Mouse (Mus musculus) stomach, embryonic 14.5 days (tissue): ENCODE results near the gene Lrtm2. TPM values are rescaled to one million over a fixed set of nuclear protein-coding genes. Genes with fewer than 3 reads are reported as not detected.

Experiments
- ATAC-seq: fragments of 200-750 bp; cut with Nextera tagmentation; 2 replicates; pipeline ENCODE4 v1.8.0; 2017; ENCODE audit warnings: low read depth, moderate TSS enrichment; ENCODE audit not compliant: insufficient number of reproducible peaks, insufficient read depth, low FRiP score
- H3K27ac ChIP-seq: fragments of 300-500 bp; sonication (generic); 2 replicates; pipeline ENCODE4 v1.5.1; 2014; ENCODE audit warnings: mild to moderate bottlenecking, low read length, moderate library complexity, mixed read lengths
- H3K27me3 ChIP-seq: fragments of 300-500 bp; sonication (generic); 2 replicates; pipeline ENCODE4 v1.6.1; 2014; ENCODE audit warnings: low read length, control low read depth, mixed read lengths; ENCODE audit not compliant: control insufficient read depth, insufficient read depth
- H3K36me3 ChIP-seq: fragments of 300-500 bp; sonication (generic); 2 replicates; pipeline ENCODE4 v1.6.1; 2014; ENCODE audit warnings: mild to moderate bottlenecking, control low read depth, low read length, moderate library complexity, mixed read lengths; ENCODE audit not compliant: control insufficient read depth, insufficient read depth
- H3K4me1 ChIP-seq: fragments of 300-500 bp; sonication (generic); 2 replicates; pipeline ENCODE4 v1.6.1; 2014; ENCODE audit warnings: low read length, control low read depth, mixed read lengths; ENCODE audit not compliant: control insufficient read depth, insufficient read depth
- H3K4me2 ChIP-seq: fragments of 300-500 bp; sonication (generic); replicated peaks from 2 replicates; pipeline ENCODE4 v1.6.1; 2014; ENCODE audit warnings: low read depth, low read length, control low read depth
- H3K4me3 ChIP-seq: fragments of 300-500 bp; sonication (generic); 2 replicates; pipeline ENCODE4 v1.5.1; 2014; ENCODE audit warnings: low read depth, low read length, control low read depth
- H3K9ac ChIP-seq: fragments of 300-500 bp; sonication (generic); replicated peaks from 2 replicates; pipeline ENCODE4 v1.6.1; 2014; ENCODE audit warnings: low read depth, mild to moderate bottlenecking, control low read depth, low read length, moderate library complexity, mixed read lengths
- H3K9me3 ChIP-seq: fragments of 300-500 bp; sonication (generic); 2 replicates; pipeline ENCODE4 v1.6.1; 2016; ENCODE audit warnings: low read depth, low read length, control low read depth; ENCODE audit not compliant: control insufficient read depth
- WGBS: fragments of 180-500 bp; shearing (Covaris S2); extraction: QIAGEN DNeasy Blood & Tissue Kit; methylation state at CpG from one replicate; pipeline ENCODE4 v1.1.7; 2014; 5-methylcytosine and 5-hydroxymethylcytosine counted together
- polyA plus RNA-seq: library from polyadenylated mRNA; unstranded; fragments of >200 nt; fragmentation: Nextera tagmentation; extraction: Ambion mirVana; gene quantifications from 2 replicates; pipeline ENCODE4 v1.2.1, GENCODE M21; 2014

The Lrtm2 gene
- polyA plus RNA-seq, 1 experiment from 2014 or later, result 0.23 TPM

DNA sequence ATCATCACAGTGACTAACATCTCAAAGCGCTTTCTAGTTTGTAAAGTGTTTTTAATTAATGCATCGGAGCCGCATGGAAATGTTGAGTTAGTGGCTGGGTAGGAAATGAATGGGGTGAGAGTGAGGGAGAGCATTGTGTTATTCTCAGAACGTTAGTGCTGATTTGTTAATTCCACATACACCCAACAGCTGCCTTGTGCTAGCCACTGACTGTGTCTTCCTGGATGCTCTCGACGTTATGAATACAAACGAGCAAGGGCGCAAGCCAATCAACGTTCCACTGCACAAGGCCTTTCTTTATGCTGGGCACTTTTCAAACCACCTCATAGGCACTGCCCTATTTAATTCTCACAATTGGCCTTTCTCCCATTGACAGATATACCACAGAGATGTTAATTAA lies 11.8 kb downstream of the Lrtm2 start:
- Histone ChIP-seq H3K27me3 (no peaks in the 10 kb centered on the region), H3K9me3 (no peaks in the 10 kb centered on the region), H3K4me2 (no peak overlapping the region), H3K9ac (no peak overlapping the region), H3K4me3 (no peak overlapping the region), H3K36me3 (no peaks in the 10 kb centered on the region), H3K27ac (no peak overlapping the region), H3K4me1 (no peaks in the 10 kb centered on the region)
- no peak for ATAC-seq
- WGBS, result 87% methylated on average over 9 of the region's 9 CpGs

DNA sequence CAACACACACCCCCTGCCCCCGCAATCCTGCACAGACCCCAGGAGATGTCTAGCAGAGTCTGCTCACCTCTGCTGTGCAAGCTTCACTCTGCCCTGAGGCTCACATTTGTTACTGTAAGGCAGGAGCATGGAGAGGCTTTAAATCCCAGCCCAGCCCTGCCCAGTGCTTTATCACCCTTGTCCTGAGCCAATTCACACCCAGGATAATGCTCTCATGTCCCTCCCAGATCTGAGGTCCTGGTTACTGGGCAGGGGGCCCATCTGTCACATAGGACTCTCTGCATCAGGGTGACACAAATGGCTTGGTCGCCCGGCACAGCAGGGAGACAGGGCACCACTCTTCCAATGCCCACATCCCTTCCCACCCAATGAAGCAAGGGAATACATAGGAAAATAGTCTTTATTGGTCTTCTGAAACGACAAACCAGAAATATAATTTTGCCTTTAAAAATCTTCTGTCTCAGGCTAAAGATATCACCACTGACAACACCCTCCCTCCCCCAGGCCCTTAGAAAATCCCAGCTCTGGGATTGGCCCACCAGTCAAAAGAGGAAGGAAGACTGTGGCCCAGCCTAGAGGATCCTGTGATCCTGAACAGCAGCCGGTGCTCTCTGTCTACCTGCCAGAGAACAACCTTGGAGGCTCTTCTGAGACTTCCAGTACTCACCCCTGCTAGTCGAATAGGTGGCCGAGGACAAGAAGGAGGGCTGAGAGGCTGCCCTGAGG lies 15.7 kb downstream of the Lrtm2 start:
- WGBS, result 39% methylated on average over 7 of the region's 7 CpGs
- Histone ChIP-seq H3K27ac (no peak overlapping the region), H3K4me3 (no peak overlapping the region), H3K36me3 (no peaks in the 10 kb centered on the region), H3K4me1 (no peaks in the 10 kb centered on the region), H3K9ac (no peak overlapping the region), H3K27me3 (no peaks in the 10 kb centered on the region), H3K4me2 (no peak overlapping the region), H3K9me3 (no peaks in the 10 kb centered on the region)
- ATAC-seq, result no peak

DNA sequence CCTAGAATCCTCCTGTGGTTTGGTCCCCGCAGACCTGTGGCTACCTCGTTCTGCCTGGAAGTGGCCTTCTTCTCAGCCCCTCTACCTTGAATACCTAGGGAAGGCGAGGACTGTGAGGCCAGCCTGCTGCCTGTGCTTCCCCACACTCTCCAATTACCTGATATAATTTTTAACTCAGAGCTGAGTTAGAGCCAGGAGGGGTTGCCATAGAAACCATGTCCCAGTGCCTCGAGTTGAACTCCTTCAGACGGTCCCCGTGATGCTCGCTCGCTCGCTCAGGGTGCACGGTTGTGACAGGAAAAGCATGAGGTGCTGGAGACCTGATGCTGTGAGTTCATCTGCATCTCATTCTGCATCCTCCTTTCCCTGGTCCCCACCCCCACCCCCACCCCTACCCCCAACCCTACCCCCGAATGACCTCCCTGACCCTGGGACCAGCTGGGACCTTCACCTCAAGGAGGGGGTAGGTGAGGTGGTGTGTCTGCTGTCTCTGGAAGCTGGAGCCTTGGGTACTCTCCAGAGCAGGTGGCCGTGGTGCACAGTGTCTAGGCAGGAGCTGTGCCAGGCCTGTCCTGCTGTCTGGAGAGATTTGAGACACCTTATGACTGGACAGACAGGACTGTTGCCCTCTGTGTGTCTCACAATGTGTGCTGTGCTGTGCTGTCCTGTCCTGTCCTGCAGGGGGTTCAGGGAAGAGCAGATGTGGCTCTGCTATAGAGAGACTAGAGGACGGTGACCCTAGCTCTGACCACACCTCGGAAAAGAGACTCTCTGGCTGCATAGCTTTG lies 16.8 kb downstream of the Lrtm2 start:
- Histone ChIP-seq H3K27ac (no peak overlapping the region), H3K4me2 (no peak overlapping the region), H3K9ac (no peak overlapping the region), H3K4me3 (no peak overlapping the region), H3K36me3 (no peaks in the 10 kb centered on the region), H3K27me3 (no peaks in the 10 kb centered on the region), H3K4me1 (no peaks in the 10 kb centered on the region), H3K9me3 (no peaks in the 10 kb centered on the region)
- 48% methylated on average over 14 of the region's 14 CpGs for WGBS
- no peak for ATAC-seq

DNA sequence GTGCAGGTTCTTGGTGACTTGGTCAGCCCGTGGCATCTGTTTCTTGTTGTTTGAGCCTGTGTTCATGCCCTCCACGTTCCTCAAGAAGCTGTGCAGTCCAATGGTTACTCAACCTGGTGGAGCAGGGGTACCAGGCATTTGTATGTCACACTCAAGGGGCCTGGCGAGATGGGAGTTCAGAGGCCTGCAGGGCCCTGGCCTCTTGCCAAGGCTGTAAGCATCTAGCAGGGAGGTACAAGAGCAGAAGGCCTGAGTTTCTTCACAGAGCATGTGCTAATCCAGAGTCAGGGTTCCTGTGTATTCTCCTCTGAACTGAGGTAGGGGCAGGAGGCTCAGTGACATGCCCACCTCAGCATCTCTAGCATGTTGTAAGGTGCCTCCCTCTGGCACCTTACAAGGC lies 17.5 kb downstream of the Lrtm2 start:
- no peak overlapping the region for H3K9ac ChIP-seq
- no peaks in the 10 kb centered on the region for H3K4me1 ChIP-seq
- WGBS, result 60% methylated on average over 3 of the region's 3 CpGs
- no peak overlapping the region for H3K27ac ChIP-seq
- no peaks in the 10 kb centered on the region for H3K27me3 ChIP-seq
- H3K4me3 ChIP-seq, result no peak overlapping the region
- H3K4me2 ChIP-seq, result no peak overlapping the region
- no peak for ATAC-seq
- H3K36me3 ChIP-seq, result no peaks in the 10 kb centered on the region
- no peaks in the 10 kb centered on the region for H3K9me3 ChIP-seq

DNA sequence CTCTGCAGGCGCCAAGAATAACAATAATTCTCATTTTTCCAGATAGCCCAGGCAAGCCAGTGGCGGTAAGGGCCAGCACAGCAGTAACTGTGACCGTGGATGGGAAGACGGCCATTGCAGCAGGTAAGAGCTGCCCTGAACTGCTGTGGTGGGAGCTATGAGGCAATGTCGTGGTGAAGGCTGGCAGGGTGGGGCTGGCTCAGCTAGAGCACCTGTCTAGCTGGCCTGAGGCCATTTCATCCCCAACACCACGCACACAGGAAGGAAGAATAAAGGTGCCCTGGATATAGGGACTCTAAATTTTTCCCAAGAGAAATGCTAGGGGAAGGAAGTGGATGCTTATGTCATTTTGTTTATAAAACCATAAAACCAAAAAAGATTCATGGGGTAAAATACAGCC lies 18.2 kb downstream of the Lrtm2 start:
- H3K9me3 ChIP-seq, result no peaks in the 10 kb centered on the region

DNA sequence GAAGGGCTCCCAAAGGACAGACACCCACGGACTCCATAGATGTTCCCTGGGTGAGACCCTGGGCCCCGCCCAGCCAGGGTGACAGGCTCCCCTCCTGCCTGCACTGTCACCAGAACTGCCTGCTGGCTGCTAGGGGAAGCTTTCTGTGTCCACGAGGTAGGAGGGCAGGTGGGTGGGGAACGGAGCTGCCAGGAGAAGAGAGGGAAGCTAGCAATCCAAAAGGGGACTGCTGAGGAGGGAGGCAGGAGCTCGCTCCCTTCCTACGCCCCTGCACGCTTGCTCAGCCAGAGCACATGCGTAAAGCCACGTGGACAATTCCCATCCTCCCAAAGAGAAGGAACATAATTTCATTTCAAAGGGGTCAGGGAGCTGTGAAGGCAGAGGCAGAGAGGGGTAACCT lies 20.4 kb downstream of the Lrtm2 start:
- 47% methylated on average over 9 of the region's 9 CpGs for WGBS
- no peaks in the 10 kb centered on the region for H3K36me3 ChIP-seq
- H3K4me1 ChIP-seq, result no peaks in the 10 kb centered on the region
- H3K27ac ChIP-seq, result no peak overlapping the region
- H3K4me2 ChIP-seq, result no peak overlapping the region
- H3K9ac ChIP-seq, result no peak overlapping the region
- H3K27me3 ChIP-seq, result no peaks in the 10 kb centered on the region
- H3K9me3 ChIP-seq, result no peaks in the 10 kb centered on the region
- no peak overlapping the region for H3K4me3 ChIP-seq
- ATAC-seq, result no peak

More for the DNA sequence above, 18.2 kb downstream of the Lrtm2 start:
- H3K4me2 ChIP-seq, result no peak overlapping the region
- ATAC-seq, result no peak
- no peaks in the 10 kb centered on the region for H3K27me3 ChIP-seq
- H3K9ac ChIP-seq, result no peak overlapping the region
- H3K27ac ChIP-seq, result no peak overlapping the region
- no peaks in the 10 kb centered on the region for H3K36me3 ChIP-seq
- H3K4me1 ChIP-seq, result no peaks in the 10 kb centered on the region
- WGBS, result 80% methylated on average over 6 of the region's 6 CpGs
- no peak overlapping the region for H3K4me3 ChIP-seq

DNA sequence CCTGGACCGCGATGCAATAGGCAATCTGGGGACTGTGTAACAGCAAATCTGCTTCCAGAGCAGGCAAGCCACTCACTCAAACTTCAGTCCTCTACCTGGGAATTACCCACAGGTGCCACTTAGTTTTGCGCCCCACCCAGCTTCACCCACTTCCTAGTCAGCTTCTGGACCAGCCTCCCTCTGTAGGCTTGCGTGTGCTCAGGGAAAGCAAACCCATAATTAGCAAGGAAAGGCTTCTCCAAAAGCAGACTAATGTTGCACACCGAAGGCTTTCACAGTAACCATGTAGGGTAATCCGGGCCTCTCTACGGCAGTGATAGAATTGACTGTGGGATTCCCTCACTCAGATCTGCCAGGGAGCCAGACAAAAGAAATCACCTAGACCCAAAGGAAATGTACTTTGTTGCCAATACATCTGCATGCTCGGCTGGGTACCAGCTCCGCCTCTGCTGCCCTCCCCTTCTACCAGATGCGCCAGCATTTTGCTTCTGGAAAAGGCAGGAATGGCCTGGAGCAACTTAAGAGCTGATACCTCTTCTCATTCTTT lies 22.6 kb downstream of the Lrtm2 start:
- Histone ChIP-seq H3K9ac (no peak overlapping the region), H3K9me3 (no peaks in the 10 kb centered on the region), H3K4me3 (no peak overlapping the region), H3K27ac (no peak overlapping the region), H3K4me2 (no peak overlapping the region), H3K4me1 (no peaks in the 10 kb centered on the region), H3K36me3 (no peaks in the 10 kb centered on the region), H3K27me3 (no peaks in the 10 kb centered on the region)
- WGBS, result 71% methylated on average over 10 of the region's 10 CpGs
- ATAC-seq, result no peak

DNA sequence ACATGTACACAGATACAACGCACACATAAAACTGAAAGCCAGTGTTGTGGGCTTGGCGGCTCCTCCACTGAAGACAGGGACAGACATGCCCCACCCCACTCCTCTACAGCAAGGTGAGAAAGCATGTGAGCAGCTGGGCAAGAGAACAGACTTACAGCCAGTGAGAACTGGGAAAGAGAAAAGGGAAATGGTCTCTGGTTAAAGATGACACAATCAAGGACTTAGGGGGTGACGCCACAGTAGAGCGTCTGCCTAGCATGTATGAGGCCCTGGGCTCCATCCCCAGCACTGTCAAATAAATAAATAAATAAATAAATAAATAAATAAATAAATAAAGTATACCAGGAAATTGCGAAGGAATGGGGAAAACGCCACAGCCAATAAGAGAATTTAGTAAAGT lies 27.2 kb downstream of the Lrtm2 start:
- Histone ChIP-seq H3K36me3 (no peaks in the 10 kb centered on the region), H3K4me2 (no peak overlapping the region), H3K9ac (no peak overlapping the region), H3K9me3 (no peaks in the 10 kb centered on the region), H3K4me1 (no peaks in the 10 kb centered on the region), H3K27ac (no peak overlapping the region), H3K4me3 (no peak overlapping the region), H3K27me3 (no peaks in the 10 kb centered on the region)
- ATAC-seq, result no peak
- WGBS, result 85% methylated on average over 6 of the region's 6 CpGs
